21 mouse cellular contexts compared by ENCODE assay signal in genomic region chr7:34919054-34919453, GRCm38 (mm10). TPM values are rescaled to one million over a fixed set of nuclear protein-coding genes. Genes with fewer than 3 reads are reported as not detected.
A peak's percentile ranks its signal among the peaks of the same experiment; 100 is the strongest.
DNase-seq lines count a peak whose midpoint lies in the region; TF ChIP-seq lines count a peak whose summit lies in the region.
"Had no signal": no experiment of that assay in that cellular context is flagged by ENCODE, and none has a peak within 500 bp of the region (broad histone marks: within the 10 kb centered on the region; RNA-seq: fewer than 3 reads in every experiment).

No protein-coding gene starts in this region.

- TF ChIP-seq POLR2A in kidney, adult 2 months (IDR thresholded peaks at IDR 0.05; ENCODE audit: low read depth, low read length), result no peak

- no peaks in the 10 kb centered on the region for H3K27me3 ChIP-seq in kidney, adult 2 months (replicated peaks; ENCODE audit: control insufficient read depth, insufficient read depth, low read length)
- H3K27me3 ChIP-seq: embryonic facial prominence, embryonic 15.5 days; forebrain, embryonic 12.5 days; heart, embryonic 13.5 days; hindbrain, embryonic 15.5 days; lung, embryonic 15.5 days had no signal

- peak overlapping the region; percentile 24; the same call in 1 of the 2 replicates for H3K27ac ChIP-seq in kidney, adult 2 months (ENCODE audit: insufficient read depth, low read depth, low read length)
- H3K27ac ChIP-seq in brown adipose tissue, adult 24 weeks (replicated peaks; ENCODE audit: low read depth, low read length), result 0 out of 2 replicates have a peak overlapping the region, but pooled peaks have one; percentile 6
- peak overlapping the region; percentile 27; the same call in 1 of the 2 replicates for H3K27ac ChIP-seq in macrophage
- H3K27ac ChIP-seq: embryonic facial prominence, embryonic 10.5 days; embryonic facial prominence, embryonic 15.5 days; forebrain, embryonic 12.5 days; heart, adult 2 months; heart, embryonic 13.5 days; hindbrain, embryonic 15.5 days; lung, embryonic 15.5 days had no signal

- no peak for DNase-seq in kidney, adult 2 months
- DNase-seq in kidney, postnatal 10 days, result no peak
- DNase-seq in kidney, postnatal 14 days, result peak; percentile 28
- DNase-seq in kidney, adult 11 months, result no peak
- DNase-seq in thymus, postnatal 14 days, result no peak
- DNase-seq in heart, adult 8-10 months (ENCODE audit: low spot score), result no peak
- DNase-seq: adrenal gland, adult 8-10 months; cerebellum, adult 8-10 months; forebrain, postnatal 0 days; left cerebral cortex, postnatal 4 days; right cerebral cortex, adult 18-20 months had no signal

- no peaks in the 10 kb centered on the region for H3K36me3 ChIP-seq in kidney, adult 2 months (ENCODE audit: control insufficient read depth, insufficient read depth, low read length)
- peaks cover 12% of the 10 kb centered on the region; the same call in 1 of the 2 replicates for H3K36me3 ChIP-seq in macrophage (ENCODE audit: inconsistent target)
- H3K36me3 ChIP-seq: forebrain, embryonic 12.5 days; hindbrain, embryonic 15.5 days; lung, embryonic 15.5 days had no signal

- no peak overlapping the region for H3K4me3 ChIP-seq in kidney, adult 2 months (ENCODE audit: insufficient read depth, low read depth, low read length)
- H3K4me3 ChIP-seq in brown adipose tissue, adult 24 weeks (ENCODE audit: insufficient read depth, low read depth, low read length), result no peak overlapping the region
- no peak overlapping the region for H3K4me3 ChIP-seq in macrophage (ENCODE audit: inconsistent target)
- H3K4me3 ChIP-seq: embryonic facial prominence, embryonic 10.5 days; embryonic facial prominence, embryonic 15.5 days; forebrain, embryonic 12.5 days; heart, adult 2 months; heart, embryonic 13.5 days; hindbrain, embryonic 15.5 days; lung, embryonic 15.5 days; myocyte had no signal

- 41% methylated on average over 5 of the region's 5 CpGs for WGBS in kidney, adult 2 months
- WGBS in macrophage (ENCODE audit: missing documents), result 63% methylated on average over 5 of the region's 5 CpGs

- peaks cover 81% of the 10 kb centered on the region for H3K79me2 ChIP-seq in macrophage (ENCODE audit: inconsistent target)

- H3K4me1 ChIP-seq in kidney, adult 2 months (ENCODE audit: control insufficient read depth, insufficient read depth, low read length), result peaks cover 40% of the 10 kb centered on the region
- H3K4me1 ChIP-seq in brown adipose tissue, adult 24 weeks (ENCODE audit: control insufficient read depth, insufficient read depth, insufficient read length, low read length), result no peaks in the 10 kb centered on the region
- H3K4me1 ChIP-seq: embryonic facial prominence, embryonic 10.5 days; embryonic facial prominence, embryonic 15.5 days; hindbrain, embryonic 15.5 days; lung, embryonic 15.5 days had no signal

- no peak for TF ChIP-seq CTCF in kidney, adult 2 months (conservative IDR thresholded peaks at IDR 0.05; ENCODE audit: insufficient read depth, insufficient read length, low read depth, low read length)

RNA-seq across cellular contexts. Expression of gene Pepd, which starts 6.9 kb away (rescaled TPM):
- polyA plus RNA-seq in kidney, adult 2 months (2012; rRNA removed), result 299 and 326 TPM in 2 replicates
- 70.9 and 103 TPM in 2 replicates for polyA plus RNA-seq in brown adipose tissue, adult 24 weeks (2012; ENCODE audit: insufficient read depth, insufficient read length, missing spikeins)
- 100 to 1,000 TPM in 12 of 26 experiments, 10 to 100 TPM in 14; 48.1 to 166 (median 86.1) TPM for total RNA-seq in macrophage (2018; cell fraction: chromatin; rRNA removed)
- total RNA-seq in macrophage (2018; cell fraction: cytosol; rRNA removed), result 10 to 100 TPM; 40.4 to 87.3 (median 57.4) TPM
- 100 to 1,000 TPM in 3 of 26 experiments, 10 to 100 TPM in 23; 28.3 to 109 (median 57.4) TPM for total RNA-seq in macrophage (2018; cell fraction: nucleus; rRNA removed)
- 61.8 to 82.3 TPM (median 77.6 TPM) in 3 replicates for polyA plus RNA-seq in macrophage (2018)
- 10 to 100 TPM; 23.3 to 27.0 (median 26.3) TPM for total RNA-seq in heart, adult 8-10 months (2022)
